28 mouse cellular contexts compared by ENCODE assay signal in genomic region chr2:117538865-117539264, GRCm38 (mm10).
A peak's percentile ranks its signal among the peaks of the same experiment; 100 is the strongest.
DNase-seq lines count a peak whose midpoint lies in the region; ATAC-seq and TF ChIP-seq lines count a peak whose summit lies in the region.
"Had no signal": no experiment of that assay in that cellular context is flagged by ENCODE, and none has a peak within 500 bp of the region (broad histone marks: within the 10 kb centered on the region; RNA-seq: fewer than 3 reads in every experiment).

No protein-coding gene starts in this region.

- H3K4me1 ChIP-seq in kidney, postnatal 0 days (replicated peaks; ENCODE audit: insufficient read depth, low read length), result no peaks in the 10 kb centered on the region
- H3K4me1 ChIP-seq in kidney, embryonic 14.5 days (ENCODE audit: control insufficient read depth, insufficient read depth, low read length), result no peaks in the 10 kb centered on the region
- peaks cover 14% of the 10 kb centered on the region; the same call in 1 of the 2 replicates for H3K4me1 ChIP-seq in limb, embryonic 12.5 days (replicated peaks)
- peaks cover 7% of the 10 kb centered on the region; the same call in 1 of the 2 replicates for H3K4me1 ChIP-seq in forebrain, embryonic 13.5 days
- no peaks in the 10 kb centered on the region for H3K4me1 ChIP-seq in forebrain, embryonic 14.5 days (ENCODE audit: control insufficient read depth, insufficient read depth, low read length)
- H3K4me1 ChIP-seq: heart, embryonic 10.5 days; heart, embryonic 13.5 days had no signal

- no peak overlapping the region for H3K9ac ChIP-seq in kidney, postnatal 0 days (ENCODE audit: low read depth, low read length)
- H3K9ac ChIP-seq in kidney, embryonic 14.5 days (ENCODE audit: low read depth, low read length), result no peak overlapping the region
- no peak overlapping the region for H3K9ac ChIP-seq in limb, embryonic 12.5 days (replicated peaks)
- no peak overlapping the region for H3K9ac ChIP-seq in forebrain, embryonic 13.5 days
- H3K9ac ChIP-seq in forebrain, embryonic 14.5 days (ENCODE audit: low read length), result no peak overlapping the region
- H3K9ac ChIP-seq: embryonic facial prominence, embryonic 12.5 days; embryonic facial prominence, embryonic 15.5 days; forebrain, embryonic 12.5 days; forebrain, postnatal 0 days; heart, embryonic 13.5 days; hindbrain, embryonic 14.5 days had no signal

- ATAC-seq in kidney, postnatal 0 days (replicated peaks; ENCODE audit: low FRiP score, low read depth), result no peak
- no peak for ATAC-seq in kidney, embryonic 14.5 days (ENCODE audit: low FRiP score, low TSS enrichment)
- ATAC-seq in limb, embryonic 12.5 days (ENCODE audit: insufficient number of reproducible peaks, insufficient read depth, low FRiP score, low TSS enrichment, low read depth), result peak; percentile 79; the same call in 1 of the 2 replicates
- no peak for ATAC-seq in forebrain, embryonic 13.5 days
- ATAC-seq in forebrain, embryonic 14.5 days, result no peak
- ATAC-seq: activated CD4-positive, CD25-positive, alpha-beta regulatory T cell, adult 4 months; forebrain, postnatal 0 days had no signal

- DNase-seq in embryo, embryonic 11 days, result peak; percentile 7
- DNase-seq in embryo, embryonic 9.5 days (ENCODE audit: extremely low spot score), result no peak
- peak; percentile 83 for DNase-seq in kidney, postnatal 0 days (ENCODE audit: low spot score)
- DNase-seq in urinary bladder, postnatal 36 days (ENCODE audit: low spot score in 2 of 2), result no peak
- no peak for DNase-seq in forebrain, embryonic 14.5 days (ENCODE audit: low spot score)
- DNase-seq: adrenal gland, adult 8-10 months; adrenal gland, postnatal 25 days; cerebellum, adult 11-12 months; cerebellum, adult 8-10 months; cerebellum, postnatal 10 days; cerebellum, postnatal 36 days; forebrain, postnatal 0 days; gastrocnemius, postnatal 10 days; gastrocnemius, postnatal 36 days; heart, adult 2 months; heart, postnatal 14 days; heart, postnatal 4 days had no signal

- no peak overlapping the region for H3K4me2 ChIP-seq in kidney, postnatal 0 days (ENCODE audit: low read length)
- H3K4me2 ChIP-seq in kidney, embryonic 14.5 days (replicated peaks; ENCODE audit: low read depth, low read length), result no peak overlapping the region
- no peak overlapping the region for H3K4me2 ChIP-seq in limb, embryonic 12.5 days
- no peak overlapping the region for H3K4me2 ChIP-seq in forebrain, embryonic 13.5 days
- no peak overlapping the region for H3K4me2 ChIP-seq in forebrain, embryonic 14.5 days (ENCODE audit: low read length)
- H3K4me2 ChIP-seq: embryonic facial prominence, embryonic 12.5 days; embryonic facial prominence, embryonic 15.5 days; forebrain, embryonic 12.5 days; heart, embryonic 13.5 days; hindbrain, embryonic 14.5 days had no signal

- no peaks in the 10 kb centered on the region for H3K27me3 ChIP-seq in kidney, postnatal 0 days (ENCODE audit: insufficient read depth, low read length)
- no peaks in the 10 kb centered on the region for H3K27me3 ChIP-seq in kidney, embryonic 14.5 days (ENCODE audit: control insufficient read depth, insufficient read depth, low read length)
- H3K27me3 ChIP-seq in limb, embryonic 12.5 days, result peaks cover 7% of the 10 kb centered on the region
- no peaks in the 10 kb centered on the region for H3K27me3 ChIP-seq in forebrain, embryonic 13.5 days
- H3K27me3 ChIP-seq in forebrain, embryonic 14.5 days (replicated peaks; ENCODE audit: control insufficient read depth, insufficient read depth, low read length), result no peaks in the 10 kb centered on the region
- H3K27me3 ChIP-seq: embryonic facial prominence, embryonic 12.5 days; embryonic facial prominence, embryonic 15.5 days; forebrain, embryonic 12.5 days had no signal

- H3K36me3 ChIP-seq in kidney, postnatal 0 days (ENCODE audit: insufficient read depth, low read length), result no peaks in the 10 kb centered on the region
- no peaks in the 10 kb centered on the region for H3K36me3 ChIP-seq in kidney, embryonic 14.5 days (ENCODE audit: control insufficient read depth, insufficient read depth, low read length)
- H3K36me3 ChIP-seq in limb, embryonic 12.5 days, result no peaks in the 10 kb centered on the region
- H3K36me3 ChIP-seq in forebrain, embryonic 13.5 days (ENCODE audit: poor library complexity, severe bottlenecking), result no peaks in the 10 kb centered on the region
- no peaks in the 10 kb centered on the region for H3K36me3 ChIP-seq in forebrain, embryonic 14.5 days (ENCODE audit: control insufficient read depth, insufficient read depth, low read length)
- H3K36me3 ChIP-seq: embryonic facial prominence, embryonic 12.5 days; embryonic facial prominence, embryonic 15.5 days; forebrain, embryonic 12.5 days; heart, embryonic 10.5 days; heart, embryonic 13.5 days had no signal

- no peak overlapping the region for H3K27ac ChIP-seq in kidney, postnatal 0 days
- H3K27ac ChIP-seq in kidney, embryonic 14.5 days (ENCODE audit: low read depth, low read length), result no peak overlapping the region
- 0 out of 2 replicates have a peak overlapping the region, but pooled peaks have one; percentile 4 for H3K27ac ChIP-seq in limb, embryonic 12.5 days
- no peak overlapping the region for H3K27ac ChIP-seq in forebrain, embryonic 13.5 days
- no peak overlapping the region for H3K27ac ChIP-seq in forebrain, embryonic 14.5 days (ENCODE audit: low read depth, low read length)
- H3K27ac ChIP-seq: embryonic facial prominence, embryonic 12.5 days; embryonic facial prominence, embryonic 15.5 days; forebrain, embryonic 12.5 days; heart, adult 2 months; heart, embryonic 10.5 days; heart, embryonic 13.5 days; hindbrain, embryonic 14.5 days had no signal

- 55% methylated on average over 5 of the region's 5 CpGs for WGBS in kidney, postnatal 0 days
- WGBS in kidney, embryonic 14.5 days, result 63% methylated on average over 5 of the region's 5 CpGs
- 22% methylated on average over 5 of the region's 5 CpGs for WGBS in limb, embryonic 12.5 days
- 56% methylated on average over 5 of the region's 5 CpGs for WGBS in forebrain, embryonic 13.5 days
- 62% methylated on average over 5 of the region's 5 CpGs for WGBS in forebrain, embryonic 14.5 days

- H3K4me3 ChIP-seq in kidney, postnatal 0 days (replicated peaks; ENCODE audit: low read depth, low read length), result no peak overlapping the region
- no peak overlapping the region for H3K4me3 ChIP-seq in kidney, embryonic 14.5 days (ENCODE audit: low read length)
- H3K4me3 ChIP-seq in limb, embryonic 12.5 days (replicated peaks), result no peak overlapping the region
- H3K4me3 ChIP-seq in forebrain, embryonic 13.5 days, result no peak overlapping the region
- H3K4me3 ChIP-seq in forebrain, embryonic 14.5 days (ENCODE audit: low read depth, low read length), result no peak overlapping the region
- H3K4me3 ChIP-seq: embryonic facial prominence, embryonic 12.5 days; embryonic facial prominence, embryonic 15.5 days; erythroblast, embryonic 14.5 days; forebrain, embryonic 12.5 days; heart, adult 2 months; heart, embryonic 10.5 days; heart, embryonic 13.5 days had no signal

- TF ChIP-seq CTCF in kidney, postnatal 0 days (IDR thresholded peaks at IDR 0.05; ENCODE audit: low read depth), result no peak

- no peaks in the 10 kb centered on the region for H3K9me3 ChIP-seq in kidney, postnatal 0 days (replicated peaks; ENCODE audit: low read length)
- H3K9me3 ChIP-seq in kidney, embryonic 14.5 days (ENCODE audit: control insufficient read depth, low read length), result no peaks in the 10 kb centered on the region
- H3K9me3 ChIP-seq in limb, embryonic 12.5 days, result no peaks in the 10 kb centered on the region
- H3K9me3 ChIP-seq in forebrain, embryonic 13.5 days (replicated peaks), result no peaks in the 10 kb centered on the region
- H3K9me3 ChIP-seq in forebrain, embryonic 14.5 days (replicated peaks; ENCODE audit: control insufficient read depth, low read length), result no peaks in the 10 kb centered on the region
- H3K9me3 ChIP-seq: embryonic facial prominence, embryonic 12.5 days; embryonic facial prominence, embryonic 15.5 days; forebrain, embryonic 12.5 days; heart, embryonic 10.5 days; heart, embryonic 13.5 days had no signal

Comparison
In these comparisons a context has a peak if more than half of its experiments do, and no peak if none do; other contexts are left out.
1. DNase-seq: peak in embryo, embryonic 11 days (single experiment) and kidney, postnatal 0 days (single experiment); none in embryo, embryonic 9.5 days (single experiment), urinary bladder, postnatal 36 days (0 of 2) and forebrain, embryonic 14.5 days (single experiment).